Mouse (Mus musculus) kidney, postnatal 0 days (tissue): ENCODE measurements around the gene Tomm20. TPM values are rescaled to one million over a fixed set of nuclear protein-coding genes. Genes with fewer than 3 reads are reported as not detected.
A peak's percentile ranks its signal among the peaks of the same experiment; 100 is the strongest.

Experiments
- ATAC-seq: fragments of 200-750 bp; cut with Nextera tagmentation; replicated peaks from 2 replicates; pipeline ENCODE4 v1.8.0; 2017; ENCODE audit warnings: low read depth, moderate number of reproducible peaks, moderate TSS enrichment, moderate library complexity; ENCODE audit not compliant: low FRiP score
- DNase-seq: peaks from one replicate; pipeline ENCODE4 v3.0.0-alpha.2; 2016; ENCODE audit warnings: low spot score
- H3K27ac ChIP-seq: fragments of 300-500 bp; sonication (generic); 2 replicates; pipeline ENCODE4 v1.5.1; 2014; ENCODE audit warnings: mild to moderate bottlenecking
- H3K27me3 ChIP-seq: fragments of 300-500 bp; sonication (generic); 2 replicates; pipeline ENCODE4 v1.6.1; 2014; ENCODE audit warnings: low read length, mixed read lengths; ENCODE audit not compliant: insufficient read depth
- H3K36me3 ChIP-seq: fragments of 300-500 bp; sonication (generic); 2 replicates; pipeline ENCODE4 v1.6.1; 2014; ENCODE audit warnings: low read length, mixed read lengths; ENCODE audit not compliant: insufficient read depth
- H3K4me1 ChIP-seq: fragments of 300-500 bp; sonication (generic); replicated peaks from 2 replicates; pipeline ENCODE4 v1.6.1; 2014; ENCODE audit warnings: antibody characterized with exemption, low read length, mixed read lengths; ENCODE audit not compliant: insufficient read depth
- H3K4me2 ChIP-seq: fragments of 300-500 bp; sonication (generic); 2 replicates; pipeline ENCODE4 v1.6.1; 2014; ENCODE audit warnings: mild to moderate bottlenecking, low read length, moderate library complexity, mixed read lengths
- H3K4me3 ChIP-seq: fragments of 300-500 bp; sonication (generic); replicated peaks from 2 replicates; pipeline ENCODE4 v1.5.1; 2014; ENCODE audit warnings: low read depth, low read length
- H3K9ac ChIP-seq: fragments of 300-500 bp; sonication (generic); 2 replicates; pipeline ENCODE4 v1.6.1; 2014; ENCODE audit warnings: low read depth, low read length
- H3K9me3 ChIP-seq: fragments of 300-500 bp; sonication (generic); replicated peaks from 2 replicates; pipeline ENCODE4 v1.6.1; 2016; ENCODE audit warnings: low read length, inconsistent platforms, mixed read lengths
- CTCF ChIP-seq: IDR thresholded peaks from 2 replicates; pipeline ENCODE4 v1.5.1; 2016; ENCODE audit warnings: antibody characterized with exemption, low read depth, mild to moderate bottlenecking, moderate library complexity
- WGBS: fragments of 180-500 bp; shearing (Covaris S2); extraction: QIAGEN DNeasy Blood & Tissue Kit; methylation state at CpG from one replicate; pipeline ENCODE4 v1.1.7; 2014; 5-methylcytosine and 5-hydroxymethylcytosine counted together
- polyA plus RNA-seq: library from polyadenylated mRNA; unstranded; fragments of >200 nt; fragmentation: Nextera tagmentation; extraction: Ambion mirVana; gene quantifications from 2 replicates; pipeline ENCODE4 v1.2.1, GENCODE M21; 2015

The Tomm20 gene
- polyA plus RNA-seq, 1 experiment from 2014 or later: 315 TPM

- Histone ChIP-seq H3K4me3 (no peak overlapping the region), H3K9me3 (no peaks in the 10 kb centered on the region), H3K27ac (no peak overlapping the region), H3K9ac (no peak overlapping the region), H3K27me3 (no peaks in the 10 kb centered on the region), H3K4me2 (no peak overlapping the region), H3K36me3 (no peaks in the 10 kb centered on the region), H3K4me1 (peaks cover 4% of the 10 kb centered on the region)
- 43% methylated on average over 12 of the region's 12 CpGs for WGBS
- DNase-seq: no peak
- no peak for TF ChIP-seq CTCF
- ATAC-seq: 0 out of 2 replicates have a peak, but pooled peaks have one; percentile 33
Observed at GRCm38 (mm10) chr8:126913241-126914106, 32.2 kb downstream of the Tomm20 start.

GRCm38 (mm10) chr8:126909371-126909802 is 36.3 kb downstream of the Tomm20 start:
- H3K4me1 ChIP-seq: peaks cover 4% of the 10 kb centered on the region
- no peaks in the 10 kb centered on the region for H3K36me3 ChIP-seq
- ATAC-seq (no peak), DNase-seq (no peak)
- no peaks in the 10 kb centered on the region for H3K27me3 ChIP-seq
- H3K9me3 ChIP-seq: no peaks in the 10 kb centered on the region
- WGBS: 41% methylated on average over 10 of the region's 10 CpGs
- no peak overlapping the region for H3K4me2 ChIP-seq
- no peak for TF ChIP-seq CTCF
- H3K27ac ChIP-seq: peak overlapping the region; percentile 25; the same call in 1 of the 2 replicates
- H3K4me3 ChIP-seq: no peak overlapping the region
- H3K9ac ChIP-seq: no peak overlapping the region

- H3K27ac ChIP-seq: peak overlapping the region; percentile 25; the same call in 1 of the 2 replicates
- no peak overlapping the region for H3K4me3 ChIP-seq
- ATAC-seq: 0 out of 2 replicates have a peak, but pooled peaks have one; percentile 12
- H3K9me3 ChIP-seq: no peaks in the 10 kb centered on the region
- TF ChIP-seq CTCF: peak; percentile 31; the same call in 1 of the 2 replicates
- no peaks in the 10 kb centered on the region for H3K27me3 ChIP-seq
- H3K4me2 ChIP-seq: no peak overlapping the region
- WGBS: 70% methylated on average over 6 of the region's 6 CpGs
- DNase-seq: peak; percentile 59
- H3K36me3 ChIP-seq: no peaks in the 10 kb centered on the region
- H3K9ac ChIP-seq: no peak overlapping the region
- peaks cover 4% of the 10 kb centered on the region for H3K4me1 ChIP-seq
Observed at GRCm38 (mm10) chr8:126908805-126909204, 36.8 kb downstream of the Tomm20 start.

GRCm38 (mm10) chr8:126907968-126908367 is 37.7 kb downstream of the Tomm20 start:
- TF ChIP-seq CTCF: no peak
- Histone ChIP-seq H3K4me3 (no peak overlapping the region), H3K9ac (no peak overlapping the region), H3K36me3 (no peaks in the 10 kb centered on the region), H3K9me3 (no peaks in the 10 kb centered on the region), H3K27ac (0 out of 2 replicates have a peak overlapping the region, but pooled peaks have one; percentile 27), H3K27me3 (no peaks in the 10 kb centered on the region), H3K4me1 (peaks cover 4% of the 10 kb centered on the region), H3K4me2 (no peak overlapping the region)
- ATAC-seq (no peak), DNase-seq (no peak)
- 55% methylated on average over 9 of the region's 9 CpGs for WGBS

GRCm38 (mm10) chr8:126907374-126907773 is 38.3 kb downstream of the Tomm20 start:
- H3K4me3 ChIP-seq: no peak overlapping the region
- no peak for ATAC-seq

GRCm38 (mm10) chr8:126905387-126905786 is 40.3 kb downstream of the Tomm20 start:
- Histone ChIP-seq H3K4me3 (no peak overlapping the region), H3K36me3 (no peaks in the 10 kb centered on the region), H3K9me3 (no peaks in the 10 kb centered on the region), H3K9ac (no peak overlapping the region), H3K4me1 (peaks cover 4% of the 10 kb centered on the region), H3K27me3 (no peaks in the 10 kb centered on the region), H3K4me2 (no peak overlapping the region), H3K27ac (no peak overlapping the region)
- DNase-seq (peak; percentile 43), ATAC-seq (no peak)
- peak; percentile 55 for TF ChIP-seq CTCF
- 96% methylated on average over 3 of the region's 3 CpGs for WGBS

More at GRCm38 (mm10) chr8:126907374-126907773, 38.3 kb downstream of the Tomm20 start:
- no peak for DNase-seq
- Histone ChIP-seq H3K36me3 (no peaks in the 10 kb centered on the region), H3K4me1 (peaks cover 4% of the 10 kb centered on the region), H3K27ac (0 out of 2 replicates have a peak overlapping the region, but pooled peaks have one; percentile 27), H3K9me3 (no peaks in the 10 kb centered on the region), H3K9ac (no peak overlapping the region), H3K4me2 (no peak overlapping the region), H3K27me3 (no peaks in the 10 kb centered on the region)
- no peak; the same call in 1 of the 2 replicates for TF ChIP-seq CTCF
- WGBS: 82% methylated on average over 3 of the region's 3 CpGs
